Mouse (Mus musculus) right cerebral cortex, adult 18-20 months (tissue): Measurements from ENCODE around the gene Mrpl35.

ENCODE experiments used
- DNase-seq: peaks from one replicate; pipeline ENCODE4 v3.0.0; 2022; ENCODE audit warnings: mixed read lengths

Gene Mrpl35

DNA sequence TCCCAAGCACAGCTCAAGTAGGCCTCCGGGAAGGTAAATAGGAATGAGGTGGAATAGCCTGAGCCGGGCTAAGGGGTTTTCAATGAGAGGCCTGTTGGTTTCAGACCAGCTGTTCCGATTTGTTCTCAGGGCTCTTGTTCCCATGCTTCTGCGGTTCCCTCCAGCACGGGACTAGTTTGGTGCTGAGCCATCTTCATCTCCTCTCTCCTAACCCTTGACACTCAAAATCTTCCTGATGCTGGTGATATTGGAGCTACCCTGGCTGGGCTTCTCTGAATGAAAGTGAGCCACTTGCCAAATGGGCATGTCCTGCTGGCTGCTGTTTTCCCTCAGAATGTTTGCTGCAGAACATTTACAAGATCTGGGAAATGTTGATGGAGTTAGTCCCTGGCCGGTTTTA is 35.0 kb downstream of the Mrpl35 start:
- no peak for DNase-seq

DNA sequence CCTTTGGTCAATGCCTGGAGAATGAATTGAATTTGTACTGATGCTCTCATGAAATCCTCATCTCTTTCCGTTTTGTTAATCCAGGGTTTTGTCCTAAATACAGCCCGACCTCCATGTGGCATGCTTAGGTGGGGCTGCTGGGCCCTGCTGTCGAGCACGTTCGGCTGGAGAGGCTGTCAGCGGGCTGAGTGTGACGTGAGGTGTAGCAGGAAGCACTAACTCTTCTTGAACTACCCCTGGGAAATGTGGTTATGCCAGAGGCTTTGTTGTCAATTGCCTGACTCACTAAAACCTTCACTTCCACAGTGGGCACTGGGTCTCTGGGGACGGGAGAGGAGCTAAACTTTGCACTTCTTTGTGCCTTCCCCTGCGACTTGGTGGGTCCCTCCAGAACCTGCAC is 38.4 kb downstream of the Mrpl35 start:
- no peak for DNase-seq

DNA sequence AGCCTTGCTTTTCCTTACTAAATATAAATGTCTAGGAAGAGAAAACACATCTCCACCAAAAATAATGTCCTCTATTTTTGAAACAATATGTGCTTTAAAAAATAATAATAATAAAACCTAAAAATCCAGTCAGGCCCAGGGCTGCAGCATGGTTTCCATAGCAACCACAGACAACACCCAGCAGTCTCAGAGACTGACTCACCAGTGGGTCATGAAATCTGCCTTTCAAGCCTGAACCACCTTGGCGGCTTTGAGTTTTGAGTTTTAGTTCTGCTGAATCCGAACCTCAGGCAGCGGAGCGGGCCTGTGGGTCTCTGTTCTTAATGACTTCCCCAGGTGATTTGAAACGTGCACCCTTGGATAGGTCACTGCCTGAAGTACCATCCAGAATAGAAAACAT is 43.6 kb downstream of the Mrpl35 start:
- peak; percentile 26 for DNase-seq

DNA sequence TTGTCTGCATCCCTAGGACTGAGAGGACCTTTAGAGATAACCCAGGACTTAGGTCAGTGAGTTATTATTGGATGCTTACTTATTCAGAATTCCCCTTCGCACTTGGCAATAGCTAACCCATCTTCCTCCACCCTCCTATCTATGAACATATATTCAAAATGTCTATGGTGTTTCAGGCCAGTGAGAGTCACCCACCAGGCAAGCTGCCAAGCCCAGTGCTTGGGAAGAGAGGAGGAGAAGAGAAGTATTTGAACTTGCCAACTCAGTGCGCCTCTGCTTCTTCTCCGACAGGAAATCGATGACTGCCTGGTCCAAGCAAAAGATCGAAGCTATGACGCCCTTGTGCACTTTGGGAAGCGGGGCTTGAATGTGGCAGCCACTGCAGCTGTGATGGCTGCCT is 46.3 kb downstream of the Mrpl35 start:
- no peak for DNase-seq

DNA sequence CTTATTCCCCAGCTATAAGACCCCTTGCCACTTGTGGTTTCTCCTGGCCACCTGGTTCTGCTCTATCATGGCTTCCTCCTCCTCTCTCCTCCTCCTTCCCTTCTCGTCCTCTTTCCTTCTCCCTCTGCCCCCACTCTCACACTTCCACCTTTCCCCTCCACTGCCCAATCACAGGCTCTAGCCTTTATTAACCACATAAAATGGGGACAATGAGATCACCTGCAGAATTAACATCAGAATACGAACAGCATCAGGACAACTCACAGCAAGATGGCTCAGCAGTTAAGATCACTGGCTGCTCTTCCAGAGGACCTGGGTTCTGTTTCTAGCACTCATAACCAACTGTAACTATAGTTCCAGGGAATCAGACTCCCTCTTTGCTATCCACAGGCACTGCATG is 46.9 kb downstream of the Mrpl35 start:
- no peak for DNase-seq

DNA sequence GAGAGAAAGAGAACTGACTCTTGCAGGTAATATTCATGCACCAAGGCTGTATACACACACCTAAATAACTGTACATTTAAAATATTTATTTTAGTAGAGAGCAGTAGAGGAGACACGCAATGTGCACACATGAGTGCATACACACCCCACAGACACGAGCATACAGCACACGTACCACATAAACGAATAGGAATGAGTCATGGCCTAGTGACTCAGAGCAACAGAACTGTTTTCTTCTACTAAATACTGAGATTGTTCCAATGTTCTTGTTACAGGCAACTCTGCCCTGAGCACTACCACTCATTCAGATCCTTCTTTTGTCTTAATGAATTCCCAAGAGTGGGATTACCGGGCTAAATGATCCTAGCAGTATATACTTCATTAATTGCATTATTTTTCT is 48.8 kb downstream of the Mrpl35 start:
- no peak for DNase-seq

DNA sequence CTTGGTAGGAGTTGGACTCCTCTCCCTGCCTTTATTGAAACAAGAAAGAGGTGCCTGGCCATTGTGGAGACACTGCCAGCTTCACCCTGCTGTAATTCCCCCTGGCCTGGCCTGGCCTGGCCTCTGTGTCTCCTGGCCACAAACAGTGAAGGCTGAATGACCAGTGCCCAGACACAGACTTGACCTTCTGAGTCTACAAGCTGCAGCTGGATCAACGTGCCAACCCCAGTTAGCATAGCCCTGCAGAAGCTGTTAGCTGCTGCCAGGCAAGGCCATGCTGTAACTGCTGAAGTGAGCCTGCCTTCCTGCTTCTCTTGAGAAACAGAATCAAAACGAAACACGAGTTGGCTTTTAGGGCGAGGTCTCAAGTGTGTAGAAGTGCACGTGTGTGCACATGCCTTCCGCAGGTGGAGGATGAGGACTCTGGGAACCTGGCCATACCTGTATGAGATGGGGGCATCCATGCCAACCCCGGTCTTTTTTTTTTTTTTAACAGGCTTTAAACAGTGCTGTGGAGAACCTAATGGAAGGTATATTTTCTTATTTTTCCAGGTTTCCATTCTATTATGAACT is 54.0 kb downstream of the Mrpl35 start:
- no peak for DNase-seq

DNA sequence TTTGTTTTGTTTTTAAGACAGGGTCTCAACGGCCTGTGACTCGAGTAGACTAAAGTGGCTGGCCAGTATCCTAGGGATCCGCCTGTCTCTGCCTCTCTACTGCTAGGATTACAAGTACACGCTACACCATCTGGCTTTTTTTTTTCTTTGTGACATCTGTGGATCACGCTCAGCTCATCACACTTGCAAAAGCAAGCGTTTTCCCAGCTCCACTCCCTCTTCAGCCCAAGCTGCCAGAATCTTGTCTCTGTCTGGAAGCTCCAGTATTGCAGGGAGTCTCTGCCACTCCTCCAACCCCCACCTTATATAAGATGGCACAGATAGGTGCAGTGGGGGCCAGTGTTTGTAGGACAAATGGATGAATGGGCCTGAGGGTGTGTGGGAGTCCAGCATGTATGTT is 54.6 kb downstream of the Mrpl35 start:
- DNase-seq: peak; percentile 90

DNA sequence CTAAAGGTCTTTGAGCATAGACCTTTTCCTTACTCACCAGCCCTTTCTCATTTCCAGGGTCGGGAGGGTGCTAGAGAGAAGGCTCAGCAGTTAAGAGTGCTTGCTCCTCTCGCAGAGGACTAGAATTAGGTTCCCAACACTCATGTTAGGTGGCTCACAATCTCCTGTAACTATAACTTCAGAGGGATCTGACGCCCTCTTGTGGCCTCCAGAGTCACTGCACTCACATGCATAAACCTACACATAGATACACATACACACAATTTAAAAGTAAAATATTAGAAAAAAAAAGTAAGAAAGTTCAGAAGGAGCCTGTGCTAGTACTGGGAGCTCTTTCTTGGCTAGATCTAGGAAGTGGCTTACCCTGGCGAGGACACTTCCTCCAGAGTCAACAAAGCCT is 55.5 kb downstream of the Mrpl35 start:
- DNase-seq: no peak

DNA sequence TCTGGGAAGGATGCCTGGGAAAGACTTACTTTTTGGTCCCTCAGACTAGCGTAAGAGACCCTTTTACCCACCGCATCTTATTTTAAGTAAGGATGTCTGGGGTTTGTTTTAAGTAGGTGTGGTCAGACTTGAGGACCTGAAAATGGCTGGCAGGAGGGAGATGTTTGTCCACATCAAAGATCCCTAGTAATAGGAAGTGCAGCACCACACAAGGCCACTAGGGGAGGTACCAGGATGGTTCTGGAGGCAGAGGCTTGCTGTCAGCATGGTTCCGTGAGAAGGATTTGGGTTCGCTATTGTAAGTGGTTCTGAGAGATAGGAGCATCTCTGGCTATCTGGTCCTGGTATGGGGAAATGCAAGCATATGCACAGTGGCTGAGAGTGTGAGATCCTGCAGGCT is 55.9 kb downstream of the Mrpl35 start:
- DNase-seq: no peak

DNA sequence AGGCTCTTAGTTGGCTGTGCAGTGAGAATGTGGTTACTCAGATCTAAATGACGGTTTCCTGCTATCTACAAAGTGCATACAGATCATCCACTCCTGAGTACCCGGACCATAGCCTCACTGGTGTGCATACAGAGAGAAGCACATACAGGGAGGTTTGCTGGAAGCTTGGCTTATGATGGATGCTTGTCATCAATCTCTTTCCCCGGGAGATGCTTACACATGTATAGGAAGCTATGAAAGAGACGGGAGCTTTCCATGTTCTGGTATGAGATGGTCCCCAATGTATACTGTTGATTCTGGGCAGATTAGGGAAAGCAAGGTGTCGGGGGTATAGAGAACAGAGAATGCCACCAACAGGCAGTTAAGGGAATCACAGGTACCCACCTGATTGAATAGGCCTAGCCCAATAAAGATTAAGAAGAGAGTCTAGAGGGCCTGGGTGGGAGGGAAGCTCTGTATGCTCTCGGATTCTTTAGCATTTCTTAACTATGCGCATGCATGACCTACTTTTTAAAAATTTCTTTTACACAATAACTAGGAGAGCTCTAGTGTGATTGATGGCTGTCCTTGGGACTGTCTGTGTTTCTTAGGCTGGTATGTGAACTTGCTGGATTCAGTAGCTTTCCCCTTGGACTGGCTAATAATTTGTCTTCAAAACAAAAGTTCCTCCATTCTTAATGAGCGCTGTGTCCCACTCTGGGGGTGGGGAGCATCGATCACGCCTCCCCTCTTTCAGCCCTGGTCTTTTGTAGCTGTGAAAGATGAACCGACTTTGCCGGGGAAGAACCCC is 56.7 kb downstream of the Mrpl35 start:
- no peak for DNase-seq

DNA sequence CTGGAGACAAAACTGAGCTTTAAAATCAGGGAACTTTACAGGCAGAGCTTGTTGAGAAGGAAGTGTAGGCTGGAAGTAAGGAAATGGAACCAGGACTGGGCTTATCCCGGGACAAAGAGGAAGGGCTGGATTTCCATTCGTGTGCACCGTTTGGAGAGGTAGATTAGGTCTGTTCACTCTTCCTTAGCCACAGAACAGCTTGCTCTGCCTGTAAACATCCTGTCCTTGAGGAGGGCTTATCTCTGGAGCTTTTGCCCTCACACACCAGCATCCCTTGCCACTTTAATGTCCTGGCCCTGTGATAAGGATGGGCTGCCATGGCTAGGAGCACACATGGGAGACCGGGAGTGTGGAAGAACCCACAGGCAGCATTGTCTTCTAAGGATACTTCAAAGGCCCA is 59.0 kb downstream of the Mrpl35 start:
- DNase-seq: no peak
